Mouse (Mus musculus) adrenal gland, postnatal 25 days (tissue): Measurements from ENCODE around the gene Coq10a. TPM values are rescaled to one million over a fixed set of nuclear protein-coding genes. Genes with fewer than 3 reads are reported as not detected.
A peak's percentile ranks its signal among the peaks of the same experiment; 100 is the strongest.

Experiments used
- DNase-seq: peaks from one replicate; pipeline ENCODE4 v3.0.0; 2021; ENCODE audit warnings: mixed read lengths
- long read RNA-seq: library from polyadenylated mRNA; stranded (forward); transcript quantifications from one replicate; pipeline ENCODE4 v2.0.0, GENCODE M21; 2021
- total RNA-seq: library from RNA; stranded (reverse); gene quantifications from 2 replicates; pipeline ENCODE4 v1.2.3, GENCODE M21; 2021

Coq10a gene
- 74.4 and 80.2 TPM in 2 replicates for total RNA-seq
- long read RNA-seq, transcript Coq10a-207 (5 exons, 1,434 nt) = major isoform, 80 of 103 reads
- long read RNA-seq, partial matches to known transcripts = 10 of 103 reads
- long read RNA-seq, other reads (novel, unspliced or antisense) = 11 of 103 reads

DNA sequence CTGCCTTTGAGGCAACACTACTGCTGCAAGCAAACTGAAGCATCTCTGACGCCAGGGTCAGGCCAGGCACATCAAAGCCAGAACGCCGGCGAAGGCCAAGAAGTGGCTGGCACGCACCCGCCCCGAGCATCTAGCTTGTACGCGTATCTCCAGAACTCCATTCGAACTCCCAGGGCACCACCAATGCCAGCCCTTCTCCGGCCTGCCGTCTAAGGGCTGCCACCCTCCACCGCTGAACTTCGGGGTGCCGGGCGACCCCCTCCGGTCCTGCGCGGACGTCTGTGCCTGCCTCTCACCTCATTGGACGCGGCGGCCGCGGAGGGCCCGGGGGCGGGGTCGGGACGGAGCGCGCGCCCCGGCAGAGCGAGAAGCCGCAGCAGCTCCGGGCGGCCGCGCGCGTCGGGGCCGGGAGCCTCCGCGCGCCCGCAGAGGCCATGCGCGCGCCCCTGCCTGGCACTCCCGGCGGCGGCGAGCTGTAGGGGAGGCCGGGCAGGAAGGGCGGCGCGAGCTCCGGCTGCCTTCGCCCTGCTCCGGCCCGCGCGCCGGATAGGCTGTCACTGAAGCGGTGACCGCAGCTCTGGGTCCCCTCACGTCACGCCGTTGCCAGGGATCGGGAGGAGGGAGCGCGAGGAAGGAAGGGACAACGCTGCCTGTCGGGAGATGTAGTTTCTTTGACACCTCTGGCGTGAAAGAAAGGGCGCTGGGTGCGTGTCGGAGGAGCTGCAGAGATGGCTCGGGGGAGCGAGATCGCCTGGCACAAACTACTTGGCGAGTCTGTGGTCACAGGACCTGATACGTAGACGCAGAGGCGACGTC is at the start of gene Coq10a:
TSS of gene Coq10a (minus strand) at position 596 of the 816 bp plus-strand sequence.
- DNase-seq = peak; percentile 92

DNA sequence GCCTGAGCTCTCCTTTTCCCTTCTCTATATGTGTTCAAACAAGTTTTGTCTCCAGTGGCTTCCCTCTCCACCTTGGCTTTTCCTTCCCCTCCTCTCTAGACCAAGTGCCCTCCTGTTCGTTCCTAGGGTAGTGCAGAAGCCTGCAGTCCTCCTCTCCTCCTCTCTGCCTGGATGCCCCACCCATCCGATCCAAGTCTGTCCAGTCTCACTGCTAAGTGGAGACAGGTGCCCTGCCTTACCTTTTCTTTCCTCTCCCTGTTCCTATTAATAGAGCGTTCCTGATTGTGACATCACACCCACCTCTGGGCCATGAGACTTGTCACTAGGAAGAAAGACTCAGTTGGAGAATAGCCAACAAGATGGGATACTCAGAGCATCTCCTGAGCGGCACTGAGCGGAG is 46.1 kb upstream of the Coq10a start:
- DNase-seq = no peak

DNA sequence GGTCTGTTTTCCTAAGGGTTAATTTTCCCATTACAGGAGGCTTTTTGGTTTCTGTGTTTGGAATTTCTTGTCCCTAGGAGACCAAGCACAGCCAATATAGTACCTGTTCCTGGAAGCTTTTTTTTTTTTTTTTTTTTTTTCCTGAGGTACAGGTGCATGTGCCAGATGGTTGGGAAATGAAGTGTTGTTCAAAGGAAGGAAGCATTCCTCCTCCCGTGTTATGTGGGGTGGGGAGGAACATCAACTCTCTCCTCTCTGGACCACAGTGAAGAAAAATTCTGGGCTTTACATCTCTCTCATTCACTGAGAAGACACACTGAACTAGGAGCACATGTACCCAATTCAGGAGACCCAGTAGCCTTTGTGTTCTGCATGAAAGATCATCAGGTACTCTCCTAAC is 44.3 kb upstream of the Coq10a start:
- DNase-seq = no peak

DNA sequence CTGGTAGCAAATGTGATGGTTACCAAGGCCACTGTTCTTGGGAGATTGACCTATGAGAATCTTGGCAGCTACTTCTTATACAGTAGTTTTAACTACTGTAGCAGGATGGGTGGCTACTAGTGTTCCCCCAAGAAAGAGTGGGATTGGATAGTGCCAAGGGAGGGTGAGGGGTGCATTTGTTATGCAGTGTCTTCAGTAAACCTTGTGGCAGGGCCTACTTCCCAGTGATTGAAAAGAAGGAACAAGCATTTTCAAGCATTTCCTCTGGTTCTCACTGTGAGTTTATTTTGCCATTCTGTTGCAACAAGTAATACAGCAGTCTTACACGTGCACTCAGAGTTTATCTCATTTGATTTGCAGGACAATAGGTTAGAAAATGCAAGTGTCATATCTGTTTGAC is 43.8 kb upstream of the Coq10a start:
- no peak for DNase-seq

DNA sequence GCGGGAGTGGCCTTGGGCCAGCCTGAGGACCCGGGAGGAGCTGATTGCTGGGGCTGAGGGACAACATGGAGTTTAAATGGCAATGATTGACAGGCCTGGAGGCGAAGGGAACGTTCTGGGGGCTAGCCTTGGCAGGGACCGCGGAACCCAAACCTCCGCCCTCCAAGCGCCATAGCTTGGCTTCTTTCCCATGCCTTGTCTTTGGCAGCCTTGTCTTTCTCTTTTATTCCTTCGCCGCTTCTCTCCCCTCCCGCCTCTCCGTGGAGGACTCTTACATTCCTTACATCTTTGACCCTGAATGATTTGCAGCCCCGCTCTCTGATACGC is 43.2 kb upstream of the Coq10a start:
- peak; percentile 49 for DNase-seq

DNA sequence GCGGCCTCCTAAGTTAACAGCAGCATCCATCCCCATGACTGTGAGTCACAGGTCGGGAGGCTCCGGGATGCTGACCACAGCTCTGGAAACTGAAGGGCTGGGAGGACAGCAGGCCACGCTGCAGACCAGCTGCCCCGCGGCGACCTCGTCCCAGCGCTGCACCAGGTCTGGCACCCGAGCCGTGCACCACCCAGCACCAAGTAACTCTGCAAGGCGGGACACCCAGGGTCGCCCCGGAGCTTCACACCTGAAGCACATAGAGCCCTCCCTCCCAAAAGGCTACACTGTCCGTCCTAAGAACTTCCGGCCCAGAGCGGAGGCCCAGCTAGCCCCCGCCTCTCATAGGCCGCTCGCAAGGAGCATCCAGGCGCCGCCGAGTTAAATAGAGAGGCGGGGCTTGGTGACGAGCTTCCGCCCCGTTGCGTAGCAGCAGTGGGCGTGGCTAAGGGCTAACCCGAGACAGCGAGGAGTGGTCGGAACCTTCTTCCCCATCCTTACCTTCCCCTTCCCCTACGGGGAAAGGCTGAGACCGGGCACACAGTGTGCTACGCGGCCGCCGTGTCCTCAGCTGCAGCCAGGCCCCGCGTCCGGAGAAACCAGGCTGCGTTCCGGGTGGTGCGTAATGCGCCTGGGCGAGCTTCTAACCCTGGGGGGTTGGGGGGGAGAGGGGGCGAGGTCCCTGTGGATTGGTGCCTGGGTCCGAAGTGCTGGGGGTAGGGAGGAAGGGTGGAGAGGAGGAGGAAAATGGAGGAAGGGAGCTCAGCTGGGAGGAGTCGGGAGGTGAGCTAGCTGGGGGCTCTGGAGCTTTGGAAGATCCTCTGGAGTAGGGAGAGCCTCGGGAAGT is 42.6 kb upstream of the Coq10a start, which contains the start of the genes Nabp2 and Rnf41:
TSS of gene Nabp2 (minus strand) at position 282 of the 844 bp plus-strand sequence.
TSS of gene Rnf41 (plus strand) at position 447 of the 844 bp plus-strand sequence.
- peak; percentile 96 for DNase-seq

DNA sequence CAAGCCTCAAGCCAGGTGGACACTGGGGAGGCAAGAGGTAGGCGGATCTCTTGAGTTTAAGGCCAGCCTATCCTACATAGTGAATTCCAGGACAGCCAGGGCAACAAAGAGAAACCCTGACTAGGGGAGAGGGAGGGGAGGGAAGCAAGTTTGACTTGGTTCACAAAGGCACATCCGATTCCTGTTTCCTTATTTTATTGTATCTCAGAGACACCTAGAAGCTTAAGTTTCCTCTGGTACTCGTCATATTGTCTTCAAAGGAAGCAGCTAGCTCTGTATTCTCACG is 41.7 kb upstream of the Coq10a start:
- no peak for DNase-seq

DNA sequence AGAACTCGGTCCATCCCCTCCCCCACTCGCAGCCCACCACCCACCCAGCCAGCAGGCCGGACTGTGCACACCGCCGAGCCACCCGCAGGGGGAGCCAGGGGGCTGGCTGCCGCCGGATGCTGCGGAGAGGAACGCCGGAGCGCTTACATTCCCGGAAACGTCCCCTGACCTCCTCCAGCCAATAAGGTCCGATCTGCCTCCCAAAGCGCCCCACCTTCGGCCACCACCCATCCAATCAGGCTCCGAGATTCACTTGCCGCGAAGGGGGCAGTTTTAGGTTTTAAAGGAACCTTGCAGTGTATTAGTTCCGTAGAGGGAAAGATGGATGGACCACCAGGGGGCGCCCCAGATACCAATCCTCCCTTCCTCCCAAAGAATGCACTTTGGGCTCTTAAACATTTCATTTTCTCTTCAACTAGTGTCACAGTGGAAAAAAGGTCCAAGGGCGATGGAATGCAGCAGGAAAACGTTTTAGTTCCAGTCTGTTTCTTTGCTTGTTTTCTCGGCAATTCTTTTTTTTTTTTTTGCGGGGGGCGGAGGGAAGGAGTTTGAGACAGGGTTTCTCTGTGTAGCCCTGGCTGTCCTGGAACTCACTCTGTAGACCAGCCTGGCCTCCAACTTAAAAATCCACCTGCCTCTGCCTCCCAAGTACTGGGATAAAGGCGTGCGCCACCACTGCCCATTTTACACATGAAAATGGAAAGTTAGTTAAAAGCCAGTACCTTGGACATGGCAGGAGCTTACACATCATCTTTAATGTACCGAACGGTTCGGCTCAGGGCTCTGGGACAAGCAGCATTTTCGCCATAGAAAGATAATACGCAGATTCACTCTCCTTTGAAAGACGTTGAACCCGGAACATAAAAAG is 41.1 kb upstream of the Coq10a start:
- peak; percentile 95 for DNase-seq

DNA sequence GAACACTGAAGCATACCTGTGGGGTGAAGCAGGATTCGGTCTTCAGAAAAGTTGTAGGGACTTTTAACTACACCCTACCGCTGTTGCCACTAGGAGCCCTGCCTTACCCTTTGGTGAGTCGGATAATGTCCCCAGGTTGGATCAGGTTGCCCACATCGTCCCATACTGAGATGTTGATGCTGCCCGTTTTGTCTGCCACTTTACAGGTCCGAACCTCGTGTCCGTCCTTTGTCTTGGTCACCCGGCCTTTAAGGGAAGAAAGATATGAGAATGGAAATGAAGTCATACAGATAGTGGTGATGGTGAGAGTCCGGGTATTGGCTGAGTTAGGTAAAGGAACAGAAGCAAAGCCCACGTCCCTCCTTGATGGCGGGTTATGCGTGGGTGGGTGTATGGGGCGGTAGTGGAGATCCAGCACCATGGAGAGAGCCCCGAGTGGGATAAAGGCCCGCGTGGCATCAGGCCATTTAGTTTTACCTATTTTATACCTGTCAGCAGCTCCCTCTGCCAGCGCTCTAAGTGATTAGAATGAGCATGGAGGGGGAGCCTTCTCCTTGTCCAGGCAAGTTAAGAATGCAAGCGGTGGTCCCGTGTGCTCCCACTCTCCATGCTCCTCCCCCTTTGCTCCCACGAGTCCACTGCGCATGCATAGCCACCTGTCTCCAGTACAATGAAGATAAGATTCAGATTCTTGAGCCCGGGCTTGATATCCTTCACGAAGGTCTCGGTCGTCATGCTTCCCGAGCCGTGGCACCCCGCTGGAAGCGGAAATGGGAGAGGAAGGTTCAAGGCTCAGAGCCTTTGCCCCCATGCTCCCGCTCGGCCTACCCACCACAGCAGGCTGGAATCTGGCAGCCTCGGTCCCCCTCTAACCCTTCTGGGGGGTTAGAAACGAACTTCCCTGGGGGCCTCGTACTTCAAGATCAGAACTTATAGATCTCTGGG is 40.1 kb upstream of the Coq10a start:
- no peak for DNase-seq

DNA sequence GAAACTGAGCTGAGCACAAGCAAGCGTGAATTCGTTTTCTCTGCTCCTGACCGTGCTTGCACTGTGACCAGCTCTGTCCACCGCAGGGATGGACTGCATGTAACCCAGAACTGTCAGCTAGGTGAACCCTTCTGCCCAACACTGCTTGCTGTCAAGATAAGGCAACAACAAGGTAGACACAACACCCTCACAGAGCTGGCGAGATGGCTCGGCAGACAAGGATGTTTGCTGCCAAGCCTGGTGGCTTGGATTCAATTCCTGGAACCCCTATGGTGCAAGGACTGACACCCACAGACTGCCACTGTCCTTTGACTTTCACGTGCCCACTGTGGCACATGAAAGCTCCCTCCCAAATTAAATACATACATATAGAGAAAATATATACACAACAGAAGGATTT is 35.1 kb upstream of the Coq10a start:
- DNase-seq = no peak

DNA sequence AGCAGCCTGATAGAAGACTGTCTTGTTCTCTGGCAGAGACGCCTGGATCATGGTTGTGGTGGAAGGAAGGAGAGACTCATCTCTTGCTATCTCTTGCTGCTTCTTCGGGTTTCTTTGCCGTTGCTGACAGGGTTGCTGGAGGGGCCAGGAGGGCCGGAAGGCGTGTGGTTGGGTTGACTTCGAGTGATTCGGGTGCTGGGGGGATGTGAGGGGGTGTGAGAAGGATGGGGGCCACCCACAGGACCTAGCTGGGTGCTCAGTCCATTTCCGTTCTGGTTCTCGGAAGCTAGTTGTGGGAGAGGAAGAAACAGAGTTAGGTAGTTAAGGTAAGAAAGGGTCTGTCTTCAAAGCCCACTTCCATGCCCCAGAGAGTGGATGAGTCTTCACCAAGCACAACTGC is 32.8 kb upstream of the Coq10a start:
- no peak for DNase-seq

DNA sequence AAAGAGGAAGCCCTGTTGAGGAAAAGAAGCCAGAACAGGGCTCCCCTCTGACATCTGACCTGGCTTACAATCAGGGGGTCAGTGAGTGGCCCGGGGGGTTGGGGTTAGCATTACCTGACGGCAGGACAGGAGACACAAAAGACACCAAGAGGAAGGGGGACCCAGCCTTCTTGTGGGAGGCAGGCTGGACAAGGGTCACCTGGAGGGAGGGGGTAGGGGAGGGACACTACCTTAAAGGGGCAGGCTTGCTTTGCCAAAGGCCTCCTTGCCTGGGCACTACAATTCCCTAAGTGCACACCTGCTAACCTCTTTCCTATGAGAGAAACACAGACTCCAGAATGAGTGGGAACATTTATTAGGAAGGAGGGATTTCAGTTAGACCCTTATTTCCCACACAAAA is 32.3 kb upstream of the Coq10a start, which contains the start of gene Slc39a5:
TSS of gene Slc39a5 (minus strand) at position 174 of the 400 bp plus-strand sequence.
- DNase-seq = no peak

DNA sequence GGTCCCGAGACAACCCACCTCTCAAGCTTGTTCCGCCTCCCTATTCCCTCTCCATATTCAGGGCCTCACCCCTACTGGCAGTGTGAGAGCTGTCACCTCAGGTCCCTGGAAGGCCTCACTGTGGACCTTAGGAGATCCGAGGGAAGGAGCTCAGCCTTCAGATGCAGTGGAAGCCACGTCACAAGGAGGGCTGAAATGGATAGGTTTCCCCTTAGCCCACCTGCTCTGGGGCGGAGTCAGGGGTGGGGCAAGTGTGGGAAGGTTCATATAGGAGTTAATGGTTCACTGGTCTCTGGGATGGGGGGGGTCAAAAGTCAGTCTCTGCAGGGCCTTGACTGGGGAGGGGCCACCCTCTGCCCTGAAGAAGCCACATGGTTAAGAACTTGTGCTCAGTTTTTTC is 31.5 kb upstream of the Coq10a start:
- DNase-seq = no peak

DNA sequence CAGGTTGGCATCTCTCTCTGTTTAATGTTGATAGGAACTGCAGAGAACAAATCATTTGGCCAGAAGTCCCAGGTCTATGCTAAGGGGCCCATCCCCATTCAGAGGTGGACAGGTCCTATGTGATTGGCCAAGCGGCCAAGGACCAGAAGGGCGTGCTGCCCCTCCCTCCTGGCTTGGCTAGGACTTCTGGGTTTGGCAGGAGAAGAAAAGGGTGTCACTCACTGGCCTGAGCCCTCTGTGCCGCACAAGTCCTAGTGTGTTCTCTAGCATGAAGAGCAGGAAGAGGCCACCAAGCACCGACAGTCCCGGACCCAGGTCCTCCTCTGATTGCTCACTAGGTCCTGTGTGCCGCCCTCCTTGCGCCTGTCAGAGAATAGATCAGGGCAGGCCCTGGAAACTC is 28.7 kb upstream of the Coq10a start:
- no peak for DNase-seq

DNA sequence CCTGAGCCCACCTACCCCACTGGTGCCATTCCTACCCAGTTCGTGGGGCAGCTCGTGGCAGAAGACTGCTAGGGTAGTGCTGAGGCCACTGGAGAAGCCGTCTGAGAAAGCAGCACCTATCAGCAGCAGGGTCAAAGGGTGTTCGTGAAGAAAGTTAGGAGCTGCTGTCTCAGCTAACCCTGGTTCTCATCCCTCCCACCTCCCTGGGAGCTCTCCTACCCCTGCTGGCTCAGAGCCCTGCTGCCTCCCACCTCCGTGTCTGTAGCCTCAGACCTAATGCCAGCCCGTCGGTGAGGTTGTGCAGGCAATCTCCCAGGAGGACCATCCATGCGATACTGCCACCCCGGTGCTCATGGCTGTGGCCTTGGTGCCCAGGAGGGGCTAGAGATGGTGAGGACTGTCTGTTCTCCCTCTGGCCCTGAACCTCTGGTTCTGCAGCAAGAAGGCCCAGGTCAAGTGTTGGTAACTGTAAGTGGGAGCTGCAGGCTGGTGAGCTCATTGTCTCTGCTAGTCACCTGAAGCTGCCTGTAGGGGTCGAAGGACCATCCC is 28.0 kb upstream of the Coq10a start:
- no peak for DNase-seq

DNA sequence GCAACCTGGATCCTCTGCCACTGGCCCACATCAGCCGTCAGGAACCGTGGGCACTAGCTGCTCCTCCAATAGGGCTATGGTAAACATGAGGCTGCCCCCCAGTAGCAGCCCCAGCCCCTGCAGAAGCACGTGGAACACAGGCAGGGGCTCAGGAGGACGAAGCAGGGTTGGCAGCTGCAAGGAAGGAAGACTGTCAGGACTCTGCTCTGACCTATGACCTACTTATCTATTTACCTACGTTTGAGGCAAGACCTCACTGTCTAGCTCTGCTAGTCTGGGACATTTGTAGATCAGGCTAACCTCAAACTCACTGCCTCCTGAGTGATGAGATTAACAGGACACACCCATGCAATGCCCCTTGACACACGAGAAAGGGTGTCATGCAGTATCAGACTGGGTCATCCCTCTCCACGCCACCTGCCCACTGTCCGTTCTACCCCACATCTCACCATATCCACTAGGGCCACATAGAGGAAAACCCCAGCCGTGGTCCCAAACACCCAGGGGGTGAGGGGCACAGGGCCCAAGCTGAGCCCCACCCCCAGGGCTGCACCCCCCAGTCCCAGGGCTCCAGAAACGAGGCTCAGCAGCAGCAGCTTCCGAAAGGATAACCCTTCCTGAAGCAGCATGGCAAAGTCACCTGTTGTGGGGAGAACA is 27.3 kb upstream of the Coq10a start:
- no peak for DNase-seq

DNA sequence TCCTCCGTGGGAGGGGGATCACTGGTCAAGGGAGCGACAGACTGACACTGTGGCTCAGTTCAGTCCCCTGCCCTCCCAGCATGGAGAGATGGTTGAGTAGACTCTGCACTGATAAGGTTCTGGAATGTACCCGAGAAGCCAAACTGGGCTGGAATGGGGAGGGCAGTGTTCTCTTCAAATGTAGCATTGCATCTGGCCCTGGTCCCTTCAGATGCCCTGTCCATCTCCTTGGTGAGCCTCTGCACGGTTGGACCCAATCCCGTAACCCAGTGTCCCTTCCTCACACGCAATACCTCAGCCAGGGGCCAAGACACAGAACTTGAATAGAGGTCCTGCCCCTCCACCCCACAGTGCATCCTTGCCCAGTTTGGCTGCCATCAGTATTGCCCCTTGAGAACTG is 23.1 kb upstream of the Coq10a start:
- no peak for DNase-seq

DNA sequence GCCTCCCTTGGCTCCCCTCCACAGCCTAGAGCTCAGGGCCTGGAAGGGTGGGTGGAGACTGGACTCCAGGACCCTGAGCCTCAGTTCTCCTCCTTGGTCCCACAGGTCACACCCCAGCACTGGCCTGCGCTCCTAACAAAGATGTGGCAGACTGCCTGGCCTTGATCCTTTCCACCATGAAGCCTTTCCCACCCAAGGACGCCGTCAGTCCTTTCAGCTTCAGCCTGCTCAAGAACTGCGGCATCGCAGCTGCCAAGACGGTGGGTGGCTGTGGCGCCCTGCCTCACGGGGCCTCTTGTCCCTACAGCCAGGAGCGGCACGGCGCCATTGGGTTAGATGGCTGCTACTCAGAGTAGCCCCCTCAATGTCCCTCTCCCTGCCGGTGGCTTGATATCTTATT is 21.6 kb upstream of the Coq10a start:
- peak; percentile 48 for DNase-seq

DNA sequence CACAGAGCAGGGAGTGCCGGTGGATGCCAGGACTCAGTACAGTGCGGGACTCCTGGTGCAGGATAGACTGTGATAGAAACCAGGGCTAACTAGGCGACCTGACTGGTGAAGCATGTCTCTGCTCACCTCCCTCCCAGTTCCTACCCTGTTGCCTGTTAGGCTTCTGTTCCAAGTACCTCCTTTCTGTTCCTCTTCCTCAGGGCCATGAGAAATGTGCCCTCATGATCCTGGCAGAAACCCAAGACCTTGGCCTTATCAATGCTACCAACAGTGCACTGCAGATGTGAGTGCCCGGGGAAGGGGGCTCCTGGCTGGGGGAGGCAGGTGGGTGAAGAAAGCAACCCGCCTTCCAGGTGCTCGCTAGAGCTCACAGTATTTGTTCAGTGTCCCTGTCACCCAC is 20.8 kb upstream of the Coq10a start:
- peak; percentile 62 for DNase-seq

DNA sequence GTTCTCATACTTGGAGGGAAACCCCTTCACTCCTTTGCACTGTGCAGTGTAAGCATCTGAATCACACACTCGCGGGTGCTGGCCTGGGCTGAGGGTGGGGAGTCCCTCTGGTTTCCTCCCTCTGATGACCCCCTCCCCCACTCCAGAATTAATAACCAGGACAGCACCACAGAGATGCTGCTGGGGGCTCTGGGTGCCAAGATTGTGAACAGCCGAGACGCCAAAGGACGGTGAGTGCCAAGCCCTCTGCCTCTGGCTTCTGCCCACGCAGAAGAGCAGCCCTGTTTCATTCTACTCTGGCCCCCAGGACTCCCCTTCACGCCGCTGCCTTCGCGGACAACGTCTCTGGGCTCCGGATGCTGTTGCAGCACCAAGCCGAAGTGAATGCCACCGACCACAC is 20.1 kb upstream of the Coq10a start:
- DNase-seq = no peak
